Mouse (Mus musculus): ENCODE data around the gene Fras1.

Fras1 gene

DNA sequence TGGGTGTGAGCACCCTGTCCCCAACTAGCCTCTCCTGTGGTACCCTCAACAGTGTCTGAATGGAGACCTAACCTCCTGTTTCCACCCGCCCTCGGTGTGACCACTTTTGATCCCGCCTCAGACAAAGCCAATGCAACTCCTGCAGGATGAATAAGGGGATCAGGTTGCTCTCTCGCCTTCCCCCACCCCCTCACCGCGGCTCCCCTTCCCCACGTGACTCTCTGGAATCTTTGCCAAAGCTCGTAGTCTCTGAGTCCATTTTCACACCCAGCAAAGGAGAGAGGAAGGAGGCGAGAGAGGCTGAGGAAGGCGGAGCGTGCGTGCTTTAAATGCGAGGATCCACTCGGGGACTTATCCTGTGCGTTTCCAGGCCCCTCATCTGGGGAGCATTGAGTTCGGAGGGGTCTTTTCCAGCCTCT, at the start of gene Fras1:
Fras1 (plus strand) TSS at position 389 of the 419 bp plus-strand sequence.
- no peak for DNase-seq (ENCODE audit: low spot score in 2 of 2)

DNA sequence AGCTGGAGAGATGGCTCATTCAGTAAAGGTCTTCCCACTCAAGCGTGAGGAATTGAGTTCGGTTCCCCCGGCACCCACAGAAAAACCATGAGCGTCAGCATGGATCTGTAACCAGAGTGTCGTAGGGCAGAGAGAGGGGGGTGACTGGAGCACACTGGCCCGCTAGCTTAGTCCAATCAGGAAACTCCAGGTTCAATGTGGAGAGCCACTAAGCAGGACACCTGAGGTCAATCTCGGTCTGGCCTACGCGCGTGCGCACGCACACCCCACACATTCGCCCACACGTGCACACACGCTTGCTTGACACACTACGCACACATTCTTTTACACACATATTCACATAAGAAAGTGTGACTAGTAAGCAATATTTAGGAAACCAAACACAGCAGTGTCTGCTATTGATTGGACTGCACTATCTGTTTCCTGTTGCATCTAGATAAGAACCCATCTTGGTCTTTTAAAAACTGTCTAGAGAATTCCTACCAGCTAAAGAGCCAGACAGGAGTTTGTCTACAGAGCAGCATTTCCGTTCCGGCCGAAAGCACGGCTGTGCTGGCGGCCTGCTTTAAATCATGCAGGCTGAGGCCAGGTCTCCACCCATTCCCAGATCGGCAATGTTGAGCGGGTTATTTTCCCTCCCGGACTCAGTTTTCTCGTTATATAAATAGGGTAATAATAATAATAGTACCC, 42.6 kb upstream of the Fras1 start:
- no peak for DNase-seq (ENCODE audit: low spot score in 2 of 2)

DNA sequence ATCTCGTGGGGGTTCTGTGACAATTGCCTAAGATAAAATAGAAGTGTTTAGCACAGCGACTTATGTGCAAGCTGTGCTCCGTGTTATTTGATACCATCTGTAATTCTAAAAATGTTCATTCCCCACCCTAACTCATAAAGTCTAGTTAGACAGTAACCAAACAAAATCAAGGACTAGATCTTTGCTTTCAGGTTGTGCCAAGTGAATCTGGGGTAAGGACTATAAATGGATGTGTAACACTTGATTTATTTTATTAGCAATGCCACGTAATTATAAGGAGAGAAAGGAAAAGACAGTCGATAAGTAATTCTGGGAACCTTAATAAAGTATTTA, 42.1 kb upstream of the Fras1 start:
- no peak for DNase-seq (ENCODE audit: low spot score in 2 of 2)

DNA sequence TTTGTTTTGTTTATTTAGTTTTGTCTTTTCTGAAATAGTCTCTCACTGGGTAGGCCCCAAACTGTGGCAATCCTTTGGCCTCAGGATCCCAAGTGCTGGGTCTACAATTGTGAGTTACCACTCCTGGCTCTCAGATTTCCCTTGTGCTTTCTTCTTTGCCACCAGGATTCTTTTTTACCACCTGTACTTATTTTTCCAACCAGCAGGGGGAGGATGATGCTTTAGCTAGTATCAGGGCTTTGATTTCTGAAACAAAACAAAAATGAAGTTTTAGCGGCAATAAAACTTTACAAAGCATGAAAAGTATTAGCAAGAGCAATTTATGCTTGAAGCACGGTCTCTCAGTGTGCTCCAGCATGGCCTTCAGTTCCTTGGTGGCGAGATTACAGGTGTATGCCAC, 39.8 kb upstream of the Fras1 start:
- DNase-seq (ENCODE audit: low spot score in 2 of 2) = no peak

DNA sequence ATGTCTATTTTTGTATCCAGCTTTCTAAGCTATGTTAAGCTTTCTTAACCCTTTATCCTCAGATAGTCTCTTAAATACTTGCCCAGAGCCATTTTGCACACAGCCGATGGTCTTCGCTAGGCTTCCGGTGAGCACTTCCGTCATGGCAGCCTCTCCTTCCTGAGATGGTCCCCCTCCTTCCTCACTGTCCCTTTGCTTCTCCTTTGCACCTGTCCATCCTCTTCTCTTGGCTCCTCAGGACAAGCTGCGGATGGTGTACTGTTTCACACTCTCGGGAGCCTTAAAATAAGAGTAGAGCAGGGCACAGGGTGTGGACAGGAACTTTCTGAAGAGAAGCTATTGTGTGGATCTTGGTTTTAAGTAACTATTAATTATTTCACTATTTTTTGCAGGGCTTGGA, 33.2 kb upstream of the Fras1 start:
- DNase-seq (ENCODE audit: low spot score in 2 of 2) = no peak

DNA sequence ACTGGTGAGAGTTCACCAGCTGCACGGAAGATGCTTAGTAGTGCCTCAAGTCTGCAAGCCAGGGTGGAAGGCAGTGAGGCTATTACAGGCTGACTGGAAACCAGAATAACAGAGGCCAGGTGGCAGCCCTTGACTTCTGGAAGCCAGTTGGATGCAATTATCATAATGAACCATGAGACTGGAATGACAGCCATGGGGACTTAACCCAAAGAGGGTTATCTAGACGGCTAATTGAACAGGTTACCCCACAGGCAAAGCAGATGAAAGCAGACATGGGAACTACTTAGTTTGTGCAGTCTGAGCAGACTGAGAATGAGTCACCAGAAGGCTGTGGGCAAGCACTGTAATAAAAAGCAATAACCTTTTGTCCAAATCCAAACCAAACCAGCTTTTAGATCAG, 28.8 kb upstream of the Fras1 start:
- DNase-seq (ENCODE audit: low spot score in 2 of 2) = no peak

DNA sequence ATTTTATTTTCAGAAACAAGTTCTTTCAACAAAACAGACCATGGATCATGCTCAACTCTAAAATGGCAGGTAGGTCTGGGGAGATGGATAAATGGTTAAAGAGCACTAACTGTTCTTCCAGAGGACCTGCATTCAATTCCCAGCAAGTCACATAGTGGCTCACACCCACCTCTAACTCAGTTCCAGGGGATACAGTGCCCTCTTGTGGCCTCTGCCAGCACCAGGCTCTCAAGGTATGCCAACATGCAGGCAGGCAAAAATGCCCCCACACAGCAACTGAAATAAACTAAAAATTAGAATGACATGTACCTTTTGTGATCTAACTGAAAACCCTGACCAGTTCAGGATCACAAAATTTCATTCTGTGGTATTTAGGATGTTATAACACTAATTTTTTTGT, 21.8 kb upstream of the Fras1 start:
- DNase-seq (ENCODE audit: low spot score in 2 of 2) = no peak

DNA sequence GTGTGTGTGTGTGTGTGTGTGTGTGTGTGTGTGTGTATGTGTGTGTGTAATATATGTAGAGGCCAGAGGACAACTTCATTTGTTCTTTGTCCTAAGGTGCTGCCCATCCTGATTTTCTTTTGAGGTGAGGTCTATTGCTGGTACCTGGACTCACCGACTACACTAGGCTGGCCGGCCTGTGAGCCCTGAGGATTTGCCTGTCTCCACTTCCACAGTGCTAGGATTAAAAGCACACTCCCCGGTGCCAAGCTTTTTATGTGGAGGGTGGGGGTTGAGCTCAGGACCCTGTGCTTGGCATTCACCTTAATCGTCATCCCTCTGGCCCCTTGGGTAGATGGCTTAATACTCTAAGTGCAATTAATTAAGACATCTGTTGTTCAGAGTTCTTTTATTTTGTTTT, 9.8 kb upstream of the Fras1 start:
- DNase-seq (ENCODE audit: low spot score in 2 of 2) = no peak

DNA sequence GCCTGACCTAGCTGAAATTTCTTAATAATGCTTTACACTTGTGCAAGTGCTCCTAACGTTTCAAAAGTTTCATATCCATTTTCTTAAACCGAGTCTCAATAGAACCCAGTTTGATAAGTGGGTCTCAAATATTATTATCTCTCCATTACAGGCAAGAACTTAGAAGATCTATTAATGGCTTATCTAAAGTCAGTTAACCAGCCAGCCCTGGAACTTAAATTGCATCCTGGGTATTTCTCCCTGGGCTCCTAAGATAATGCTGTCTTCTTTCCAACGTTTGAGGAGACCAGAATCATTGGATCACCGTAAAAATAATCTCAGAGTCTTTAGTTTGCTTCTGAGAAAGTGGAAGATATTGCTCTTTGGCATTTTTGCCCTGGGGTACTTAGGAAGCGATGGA, 8.2 kb upstream of the Fras1 start:
- DNase-seq (ENCODE audit: low spot score in 2 of 2) = no peak

DNA sequence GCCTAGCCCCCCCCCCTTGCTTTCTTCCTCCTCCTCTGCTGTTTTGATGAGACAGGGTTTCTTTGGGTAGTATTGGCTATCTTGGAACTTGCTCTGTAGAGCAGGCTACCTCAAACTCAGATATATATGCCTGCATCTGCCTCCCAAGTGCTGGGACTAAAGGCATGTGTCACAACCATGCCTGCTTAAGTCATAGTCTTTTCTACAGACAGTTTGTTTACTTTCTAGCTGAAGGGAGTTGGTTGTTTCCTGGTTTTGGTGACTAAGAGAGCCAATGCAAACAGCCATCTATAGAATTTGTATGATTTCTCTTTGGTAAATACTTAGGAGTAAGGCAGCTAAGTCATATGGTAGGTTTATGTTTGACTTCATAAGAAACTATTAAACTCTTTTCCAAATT, 6.5 kb upstream of the Fras1 start:
- DNase-seq (ENCODE audit: low spot score in 2 of 2) = no peak

DNA sequence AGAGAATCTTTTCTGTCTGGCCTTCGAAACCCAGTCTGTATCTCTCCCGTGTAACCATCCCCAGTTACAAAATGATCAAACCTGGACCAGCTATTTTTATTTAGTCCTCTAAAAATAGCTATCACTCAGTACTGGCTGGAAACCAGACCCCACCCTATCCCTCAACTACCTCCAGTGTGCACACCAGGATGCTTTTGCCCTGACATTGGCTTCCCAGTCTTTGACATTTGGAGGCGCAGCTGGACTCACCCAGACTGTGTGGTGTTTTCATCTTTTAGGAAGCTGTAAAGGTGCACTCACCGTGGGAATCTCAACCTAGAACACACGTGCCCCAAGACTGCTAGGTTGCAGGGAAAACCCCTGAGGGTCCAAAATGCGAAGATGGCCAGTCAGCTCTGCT, 649 bp upstream of the Fras1 start:
- DNase-seq (ENCODE audit: low spot score in 2 of 2) = no peak

DNA sequence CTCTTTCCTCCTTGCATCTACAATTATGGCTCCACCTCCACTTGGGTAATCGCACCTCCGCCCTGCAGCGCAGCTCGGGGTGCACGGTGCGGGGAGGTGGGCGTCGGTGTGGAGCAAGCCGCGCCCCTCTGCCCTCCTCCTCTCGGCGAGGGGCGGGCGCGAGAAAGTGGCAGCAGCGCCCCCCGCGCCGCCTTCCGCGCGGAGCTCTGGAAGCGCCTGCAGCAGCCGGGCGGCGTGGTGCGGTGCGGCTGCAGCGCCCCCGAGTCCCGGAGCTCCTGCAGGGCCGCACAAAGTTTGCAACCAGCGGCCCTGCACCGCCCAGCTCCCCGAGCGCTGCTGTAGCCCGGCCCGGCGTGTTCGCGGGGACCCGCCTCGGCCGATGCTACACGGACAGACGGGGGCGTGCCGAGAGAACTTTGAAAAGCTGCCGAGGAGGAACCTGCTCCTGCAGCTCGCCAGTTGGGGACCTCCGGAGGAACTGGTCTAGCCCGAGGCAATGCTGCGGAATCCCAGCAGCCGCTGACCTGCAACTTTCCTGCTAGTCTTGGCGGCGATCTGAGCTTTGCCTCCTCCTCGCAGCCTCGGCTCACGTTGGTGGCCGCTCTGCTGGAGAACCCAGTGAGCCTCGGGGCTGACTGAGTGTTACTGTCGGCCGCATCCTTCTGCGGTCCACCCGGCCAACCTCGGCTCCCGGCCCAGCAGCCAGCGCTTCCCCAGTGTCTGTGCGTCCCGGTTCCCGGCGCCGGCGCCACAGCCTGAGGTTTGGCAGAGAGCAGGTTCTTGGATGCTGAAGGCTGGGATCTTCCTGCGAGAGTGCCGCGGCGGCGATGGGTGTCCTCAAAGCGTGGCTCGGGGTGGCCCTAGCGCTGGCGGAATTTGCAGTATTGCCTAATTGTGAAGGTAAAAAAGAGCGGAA, 489 bp downstream of the Fras1 start:
- DNase-seq (ENCODE audit: low spot score in 2 of 2) = peak in 1 of 2 experiments; percentile 20

DNA sequence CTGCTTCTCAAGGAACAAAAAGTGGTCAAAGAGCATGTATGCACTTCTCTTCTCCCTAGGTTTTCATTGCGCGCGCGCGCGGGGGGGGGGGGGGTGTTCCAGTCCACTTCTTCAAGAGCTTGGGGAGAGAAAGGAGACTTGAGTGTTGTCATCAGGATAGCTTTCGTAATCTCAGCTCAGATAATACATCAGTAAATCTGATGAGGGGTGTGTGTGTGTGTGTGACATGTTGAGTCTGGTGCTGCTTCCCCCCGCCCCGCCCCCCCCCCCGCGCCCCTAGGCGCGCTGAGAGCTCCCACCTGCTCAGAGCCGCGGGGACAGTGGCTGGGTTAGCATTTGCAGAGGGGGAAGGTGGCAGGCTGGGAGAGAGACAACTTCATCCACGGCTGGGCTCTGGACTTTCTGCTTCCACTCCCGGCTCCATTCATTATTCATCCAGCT, 1.7 kb downstream of the Fras1 start:
- DNase-seq (ENCODE audit: low spot score in 2 of 2) = no peak

DNA sequence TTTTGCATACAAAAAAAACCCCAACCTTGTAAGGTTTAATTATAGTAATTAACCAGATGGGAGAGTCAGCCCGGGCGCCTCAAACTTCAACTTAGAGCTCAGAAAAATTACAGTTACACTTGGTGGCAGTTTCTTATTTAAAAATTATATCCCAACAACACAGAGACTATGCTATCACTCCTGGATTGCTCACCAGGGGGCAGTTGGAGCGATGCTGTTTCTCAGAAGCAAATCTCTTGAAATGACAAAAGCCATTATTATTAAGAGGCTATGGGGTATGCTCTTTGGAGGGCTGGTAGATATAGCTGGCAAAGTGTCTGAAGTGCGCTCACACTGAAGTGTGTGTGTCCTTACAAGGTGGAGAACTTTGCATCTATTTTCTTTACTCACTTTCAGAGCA, 2.5 kb downstream of the Fras1 start:
- DNase-seq (ENCODE audit: low spot score in 2 of 2) = no peak

DNA sequence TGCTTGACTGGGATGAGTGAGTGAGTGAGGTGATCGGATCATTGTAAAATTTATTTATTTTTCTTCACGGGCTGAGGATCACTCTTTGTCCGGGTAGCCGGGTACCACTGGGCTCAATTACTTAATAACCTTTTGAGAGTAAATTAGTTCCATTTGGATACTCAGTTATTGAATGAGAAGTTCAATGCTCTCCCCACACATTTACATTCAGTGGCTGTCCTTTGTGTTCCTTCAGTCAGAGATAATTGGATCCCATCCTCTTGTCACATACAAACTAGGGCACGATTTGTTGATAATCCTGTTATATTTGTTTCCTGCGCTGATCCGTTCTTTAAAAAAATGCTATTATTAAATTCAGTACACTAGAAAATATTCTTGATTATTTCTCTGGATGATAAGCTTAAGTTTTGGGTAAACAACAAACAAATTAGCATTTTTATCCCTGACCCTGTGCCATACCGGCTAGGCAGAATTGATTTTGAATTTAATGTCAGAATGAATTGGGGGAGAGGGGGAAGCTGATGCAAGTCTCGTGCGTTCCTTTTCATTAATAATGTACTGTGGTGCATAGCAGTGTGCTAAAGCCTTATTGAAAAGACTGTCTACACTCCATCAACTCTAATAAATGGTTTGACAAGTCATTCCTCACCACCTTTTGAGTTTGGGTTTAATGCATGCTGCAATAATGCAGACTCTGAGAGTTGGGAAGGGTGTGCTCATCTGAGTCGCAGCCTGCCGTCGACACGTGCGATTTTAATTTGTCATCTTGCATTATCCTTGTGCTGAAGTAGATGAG, 12.6 kb downstream of the Fras1 start:
- DNase-seq (ENCODE audit: low spot score in 2 of 2) = no peak

DNA sequence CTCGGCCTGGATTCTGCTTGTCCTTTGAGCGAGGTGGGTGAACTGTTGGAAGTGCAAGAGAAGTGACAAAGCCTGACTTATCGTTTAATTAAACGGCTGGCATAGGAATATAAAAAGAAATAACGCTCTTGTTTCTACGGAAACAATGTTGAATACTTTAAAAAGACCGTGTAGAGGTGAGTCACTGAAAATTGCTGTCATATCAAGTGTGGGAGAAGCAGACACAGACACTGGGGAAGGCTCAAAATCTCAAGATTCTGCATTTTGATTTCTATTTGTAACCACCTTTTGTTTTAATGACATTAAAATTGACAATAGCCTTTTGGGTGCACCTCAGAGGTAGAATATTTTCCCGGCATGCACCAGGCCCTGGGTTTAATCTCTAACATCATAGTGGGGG, 14.6 kb downstream of the Fras1 start:
- DNase-seq (ENCODE audit: low spot score in 2 of 2) = no peak

DNA sequence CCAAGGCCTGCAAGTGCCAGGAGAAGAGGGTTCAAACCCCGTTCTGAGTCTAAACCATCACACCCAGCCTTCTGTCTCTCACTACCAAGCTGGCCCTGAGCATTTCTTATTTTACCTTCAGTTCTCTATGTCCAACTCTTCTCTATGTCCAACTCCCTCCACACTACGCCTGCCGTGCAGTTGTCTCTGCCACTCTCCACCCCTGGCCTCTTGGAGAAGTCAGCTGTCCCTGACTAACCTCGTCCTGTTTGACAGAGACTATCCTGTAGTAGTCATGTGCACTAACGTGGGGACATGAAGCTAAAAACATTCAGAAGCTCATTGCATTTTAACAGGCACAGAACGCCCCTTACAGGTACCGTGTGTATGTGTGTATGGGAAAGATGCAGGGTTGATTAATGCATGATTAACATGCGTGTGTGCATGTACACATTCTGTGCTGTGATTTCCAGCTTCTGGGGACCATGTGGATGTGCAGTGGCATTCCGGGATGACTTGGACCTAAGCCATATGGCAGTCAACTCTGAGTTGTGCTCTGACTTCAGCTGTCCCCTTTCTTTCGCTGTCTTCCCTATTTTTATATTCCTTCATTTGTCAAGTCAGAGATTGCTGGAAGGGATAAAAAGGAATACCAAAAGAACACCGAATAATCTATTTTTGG, 16.3 kb downstream of the Fras1 start:
- DNase-seq (ENCODE audit: low spot score in 2 of 2) = no peak

DNA sequence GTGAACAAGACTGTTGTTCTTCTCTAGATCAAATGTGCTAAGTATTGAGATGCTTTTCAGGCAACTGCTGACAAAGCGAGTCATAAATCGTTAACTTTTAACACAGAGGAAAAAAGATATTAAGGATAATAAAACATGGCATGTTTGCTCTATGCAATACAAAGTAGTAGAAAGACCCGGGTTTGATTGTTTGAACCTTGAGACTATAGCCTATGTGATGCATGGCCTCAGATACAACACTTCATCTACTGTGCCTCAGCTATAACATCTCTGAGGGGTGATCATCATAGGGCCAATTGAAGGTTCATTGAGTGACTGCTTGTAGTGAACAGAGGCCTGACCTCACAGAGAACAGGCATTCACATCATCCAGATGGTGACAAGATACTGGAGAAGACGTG, 17.3 kb downstream of the Fras1 start:
- DNase-seq (ENCODE audit: low spot score in 2 of 2) = no peak

DNA sequence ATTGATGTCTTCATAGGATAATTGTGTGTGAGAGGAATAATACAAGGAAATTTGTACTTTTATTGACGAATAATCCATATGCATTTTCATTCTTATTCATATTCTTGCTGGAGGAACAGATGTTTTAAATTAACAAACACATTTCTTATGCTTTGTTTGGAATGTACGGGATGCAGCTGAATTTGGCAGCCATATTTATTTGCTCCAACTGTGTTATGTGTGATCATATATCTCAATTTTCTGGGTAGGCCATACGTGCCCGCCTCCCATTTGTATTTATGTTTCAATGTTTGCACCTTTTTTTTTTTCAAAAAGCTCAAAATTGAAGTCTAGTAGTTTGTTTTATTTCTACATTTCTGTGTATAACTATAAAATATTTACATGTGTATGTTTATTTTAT, 21.2 kb downstream of the Fras1 start:
- no peak for DNase-seq (ENCODE audit: low spot score in 2 of 2)

DNA sequence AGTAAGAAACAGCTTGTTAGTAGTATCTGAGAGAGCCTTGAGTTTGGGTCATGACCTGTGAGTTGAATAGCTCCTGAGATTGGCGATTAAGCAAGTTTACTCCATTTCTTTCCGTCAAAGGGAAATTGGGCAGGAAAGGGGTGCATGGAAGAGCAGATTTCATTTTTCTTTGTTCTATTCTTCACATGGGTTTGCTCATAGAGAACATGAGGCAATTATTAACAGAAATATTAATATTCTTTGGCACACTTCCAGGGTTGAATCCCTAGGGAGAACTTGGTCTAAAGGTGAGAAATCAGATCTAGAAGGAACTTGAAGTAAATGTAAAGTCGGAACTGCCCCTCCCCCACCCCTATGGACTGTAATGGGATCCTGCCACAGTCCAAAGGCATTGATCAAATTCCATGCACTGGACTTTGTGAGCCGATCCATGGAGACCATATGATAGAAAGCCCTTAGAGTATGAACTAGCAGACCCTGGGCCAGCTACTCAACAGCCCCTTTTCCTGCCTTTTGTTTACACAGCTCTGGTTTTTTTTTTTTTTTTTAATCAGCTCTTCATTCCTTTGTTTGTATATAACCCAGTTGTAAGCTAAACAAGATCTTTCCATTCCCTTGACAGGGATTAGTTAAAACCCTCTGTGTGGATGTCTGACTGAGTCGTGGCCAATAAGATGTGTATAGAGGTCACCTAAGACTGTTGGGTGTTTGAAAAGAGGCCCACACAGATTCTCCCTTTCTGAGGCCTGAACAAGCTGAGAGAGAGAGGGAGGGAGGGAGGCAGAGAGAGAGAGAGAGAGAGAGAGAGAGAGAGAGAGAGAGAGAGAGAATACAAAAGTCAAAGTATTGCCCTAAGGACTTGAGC, 22.3 kb downstream of the Fras1 start:
- DNase-seq (ENCODE audit: low spot score in 2 of 2) = no peak

DNA sequence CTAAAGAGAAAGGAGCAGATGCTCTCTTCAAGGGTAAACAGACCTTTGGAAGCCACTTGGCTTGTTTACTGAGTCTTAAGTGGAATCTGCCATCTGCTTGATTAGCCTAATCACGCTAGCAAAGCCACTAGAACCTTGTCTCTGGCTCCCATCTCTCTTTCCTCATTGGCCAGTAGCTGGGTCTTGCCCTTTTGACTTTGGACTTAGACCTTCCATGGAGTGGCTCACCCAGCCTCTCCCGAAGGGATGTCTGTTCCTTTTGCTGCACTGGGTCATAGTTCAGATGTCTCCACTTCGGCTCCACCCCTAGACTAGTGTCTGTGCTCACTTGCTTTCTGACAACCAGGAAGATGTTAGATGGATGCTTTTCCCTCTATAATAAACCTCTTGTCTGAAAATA, 28.8 kb downstream of the Fras1 start:
- DNase-seq (ENCODE audit: low spot score in 2 of 2) = no peak
